In genomic region chr2:166757969-166758368, GRCm38 (mm10) we compare ENCODE assay signal across 29 mouse cellular contexts. TPM values are rescaled to one million over a fixed set of nuclear protein-coding genes. Genes with fewer than 3 reads are reported as not detected.
DNase-seq lines count a peak whose midpoint lies in the region; ATAC-seq and TF ChIP-seq lines count a peak whose summit lies in the region.
"Had no signal": no experiment of that assay in that cellular context is flagged by ENCODE, and none has a peak within 500 bp of the region (broad histone marks: within the 10 kb centered on the region; RNA-seq: fewer than 3 reads in every experiment).

No protein-coding gene starts in this region.

- intact Hi-C loops in left cerebral cortex, postnatal 4 days (cut with DNase I) = no loop called here

- no peak overlapping the region for H3K9ac ChIP-seq in MEL (ENCODE audit: control insufficient read depth, low read depth, low read length, poor library complexity, severe bottlenecking)
- H3K9ac ChIP-seq in stomach, embryonic 16.5 days (ENCODE audit: low read length) = no peak overlapping the region
- no peak overlapping the region for H3K9ac ChIP-seq in midbrain, postnatal 0 days (replicated peaks; ENCODE audit: low read length, poor library complexity, severe bottlenecking)
- H3K9ac ChIP-seq: forebrain, embryonic 12.5 days; forebrain, embryonic 15.5 days; heart, embryonic 13.5 days; hindbrain, embryonic 12.5 days; hindbrain, embryonic 15.5 days; intestine, embryonic 15.5 days had no signal

- no peak for TF ChIP-seq POLR2A in MEL (IDR thresholded peaks at IDR 0.05; ENCODE audit: control insufficient read depth in 1 of 2, insufficient read depth in 1 of 2, low read depth in 1 of 2, low read length in 2 of 2, poor library complexity in 1 of 2)

- WGBS in stomach, embryonic 16.5 days = 19% methylated on average over 3 of the region's 3 CpGs
- WGBS in midbrain, postnatal 0 days = 49% methylated on average over 3 of the region's 3 CpGs

- TF ChIP-seq CTCF in MEL (IDR thresholded peaks at IDR 0.05 in 2 of 3, conservative IDR thresholded peaks at IDR 0.05 in 1 of 3; ENCODE audit: control insufficient read depth in 1 of 3, insufficient read depth in 1 of 3, low read depth in 2 of 3, low read length in 3 of 3, poor library complexity in 1 of 3, severe bottlenecking in 1 of 3) = no peak
- no peak for TF ChIP-seq CTCF in midbrain, postnatal 0 days (IDR thresholded peaks at IDR 0.05)

- peak; percentile 27; the same call in 1 of the 2 replicates for ATAC-seq in common myeloid progenitor, adult 5-6 weeks (replicated peaks; ENCODE audit: low read depth, poor library complexity, severe bottlenecking)
- ATAC-seq in stomach, embryonic 16.5 days (ENCODE audit: insufficient read depth, low FRiP score) = peak; percentile 40; the same call in 1 of the 2 replicates
- no peak for ATAC-seq in midbrain, postnatal 0 days (ENCODE audit: low FRiP score)
- ATAC-seq in granulocyte monocyte progenitor cell, adult 5-6 weeks (replicated peaks; ENCODE audit: poor library complexity, severe bottlenecking) = no peak
- ATAC-seq: forebrain, embryonic 15.5 days; intestine, embryonic 15.5 days had no signal

- H3K27ac ChIP-seq in MEL (ENCODE audit: control insufficient read depth, low read depth, low read length) = no peak overlapping the region
- no peak overlapping the region for H3K27ac ChIP-seq in stomach, embryonic 16.5 days (ENCODE audit: low read length)
- H3K27ac ChIP-seq in midbrain, postnatal 0 days (ENCODE audit: low read depth, low read length) = no peak overlapping the region
- H3K27ac ChIP-seq: forebrain, embryonic 12.5 days; forebrain, embryonic 15.5 days; gastrocnemius, adult 2 months; heart, adult 2 months; heart, embryonic 10.5 days; heart, embryonic 13.5 days; hindbrain, embryonic 12.5 days; hindbrain, embryonic 15.5 days; intestine, embryonic 15.5 days had no signal

- DNase-seq in CD4-positive helper T cell, adult 2 months (ENCODE audit: low read depth, low spot score) = peak; percentile 65
- DNase-seq in MEL (ENCODE audit: low read depth, low spot score) = no peak
- DNase-seq in midbrain, postnatal 0 days (ENCODE audit: low spot score) = no peak
- DNase-seq in lung, postnatal 10 days = no peak
- no peak for DNase-seq in left cerebral cortex, postnatal 4 days
- DNase-seq: adrenal gland, adult 2 months; adrenal gland, postnatal 14 days; cerebellum, adult 11 months; cerebellum, adult 2 months; cerebellum, adult 9-11 months; cerebellum, postnatal 25 days; embryo, embryonic 11 days; gastrocnemius, adult 2 months; gastrocnemius, postnatal 14 days; heart, adult 2 months; heart, postnatal 14 days; heart, postnatal 4 days; kidney, adult 11 months had no signal

- H3K4me2 ChIP-seq in stomach, embryonic 16.5 days (ENCODE audit: low read depth, low read length) = no peak overlapping the region
- H3K4me2 ChIP-seq in midbrain, postnatal 0 days (ENCODE audit: low read depth, low read length, poor library complexity, severe bottlenecking) = no peak overlapping the region
- H3K4me2 ChIP-seq: forebrain, embryonic 12.5 days; forebrain, embryonic 15.5 days; heart, embryonic 13.5 days; hindbrain, embryonic 12.5 days; hindbrain, embryonic 15.5 days; intestine, embryonic 15.5 days had no signal

- no peak for TF ChIP-seq RAD21 in MEL (IDR thresholded peaks at IDR 0.05; ENCODE audit: low read depth, low read length)

- peaks cover 0 to 8% of the 10 kb centered on the region in 2 experiments; a peak in 2 of 4 replicates for H3K36me3 ChIP-seq in MEL (ENCODE audit: control insufficient read depth in 1 of 2, insufficient read depth in 2 of 2, low read length in 2 of 2)
- no peaks in the 10 kb centered on the region for H3K36me3 ChIP-seq in stomach, embryonic 16.5 days (ENCODE audit: control insufficient read depth, insufficient read depth, low read length)
- H3K36me3 ChIP-seq in midbrain, postnatal 0 days (ENCODE audit: insufficient read depth, low read length) = no peaks in the 10 kb centered on the region
- H3K36me3 ChIP-seq: forebrain, embryonic 12.5 days; forebrain, embryonic 15.5 days; heart, embryonic 10.5 days; heart, embryonic 13.5 days; hindbrain, embryonic 12.5 days; hindbrain, embryonic 15.5 days; intestine, embryonic 15.5 days had no signal

- no peaks in the 10 kb centered on the region for H3K9me3 ChIP-seq in MEL (replicated peaks; ENCODE audit: insufficient read depth, low read length)
- no peaks in the 10 kb centered on the region for H3K9me3 ChIP-seq in stomach, embryonic 16.5 days (replicated peaks; ENCODE audit: control insufficient read depth, low read length)
- no peaks in the 10 kb centered on the region for H3K9me3 ChIP-seq in midbrain, postnatal 0 days (ENCODE audit: low read length)
- H3K9me3 ChIP-seq: forebrain, embryonic 12.5 days; forebrain, embryonic 15.5 days; heart, embryonic 10.5 days; heart, embryonic 13.5 days; hindbrain, embryonic 12.5 days; hindbrain, embryonic 15.5 days; intestine, embryonic 15.5 days had no signal

- H3K4me1 ChIP-seq in MEL (ENCODE audit: control insufficient read depth in 1 of 2, insufficient read depth in 2 of 2, low read length in 2 of 2) = peaks cover 0 to 17% of the 10 kb centered on the region in 2 experiments; a peak in 2 of 4 replicates
- H3K4me1 ChIP-seq in stomach, embryonic 16.5 days (ENCODE audit: control insufficient read depth, insufficient read depth, low read length) = no peaks in the 10 kb centered on the region; the same call in 1 of the 2 replicates
- no peaks in the 10 kb centered on the region for H3K4me1 ChIP-seq in midbrain, postnatal 0 days (ENCODE audit: insufficient read depth, low read length)
- H3K4me1 ChIP-seq: forebrain, embryonic 12.5 days; forebrain, embryonic 15.5 days; heart, embryonic 13.5 days; hindbrain, embryonic 12.5 days; hindbrain, embryonic 15.5 days; intestine, embryonic 15.5 days had no signal

- H3K27me3 ChIP-seq in MEL (ENCODE audit: control insufficient read depth in 1 of 2, insufficient read depth in 2 of 2, low read length in 2 of 2) = no peaks in the 10 kb centered on the region
- H3K27me3 ChIP-seq in stomach, embryonic 16.5 days (ENCODE audit: control insufficient read depth, insufficient read depth, low read length) = no peaks in the 10 kb centered on the region
- no peaks in the 10 kb centered on the region for H3K27me3 ChIP-seq in midbrain, postnatal 0 days (ENCODE audit: insufficient read depth, low read length)
- H3K27me3 ChIP-seq: forebrain, embryonic 12.5 days; forebrain, embryonic 15.5 days; hindbrain, embryonic 12.5 days; hindbrain, embryonic 15.5 days; intestine, embryonic 15.5 days had no signal

- H3K4me3 ChIP-seq in MEL (ENCODE audit: control insufficient read depth in 1 of 2, insufficient read depth in 1 of 2, low read depth in 2 of 2, low read length in 2 of 2) = no peak overlapping the region
- no peak overlapping the region for H3K4me3 ChIP-seq in stomach, embryonic 16.5 days (replicated peaks; ENCODE audit: low read length)
- H3K4me3 ChIP-seq in midbrain, postnatal 0 days (ENCODE audit: low read depth, low read length) = no peak overlapping the region
- H3K4me3 ChIP-seq: erythroblast, embryonic 14.5 days; forebrain, embryonic 12.5 days; forebrain, embryonic 15.5 days; gastrocnemius, adult 2 months; heart, adult 2 months; heart, embryonic 10.5 days; heart, embryonic 13.5 days; hindbrain, embryonic 12.5 days; hindbrain, embryonic 15.5 days; intestine, embryonic 15.5 days had no signal

- H3K79me2 ChIP-seq in MEL (ENCODE audit: control insufficient read depth, insufficient read depth, low read length, poor library complexity) = no peaks in the 10 kb centered on the region

- no peak for TF ChIP-seq EP300 in MEL (IDR thresholded peaks at IDR 0.05; ENCODE audit: low read depth in 1 of 2, low read length in 2 of 2)

TF ChIP-seq in MEL, 35 proteins besides CTCF, POLR2A, EP300 and RAD21 (continues in another document):
- TF ChIP-seq POLR2AphosphoS5 (IDR thresholded peaks at IDR 0.05; ENCODE audit: borderline replicate concordance, low read depth, low read length) = no peak

RNA-seq across cellular contexts. Expression of gene Trp53rkb, which starts 34.4 kb away (rescaled TPM):
- total RNA-seq in MEL (2012; rRNA removed) = 7.6 and 8.9 TPM in 2 replicates
- 1 to 10 TPM in 1 of 2 experiments, not detected in 1; 6.8 TPM for polyA plus RNA-seq in MEL (2012; ENCODE audit: insufficient read depth in 1 of 2, insufficient read length in 2 of 2, low read depth in 1 of 2, low replicate concordance in 2 of 2, missing spikeins in 1 of 2)
- 0.50 and 1.6 TPM in 2 replicates for total RNA-seq in common myeloid progenitor, adult 5-6 weeks (2017)
- 4.8 and 5.3 TPM in 2 replicates for polyA plus RNA-seq in stomach, embryonic 16.5 days (2015; fragmentation: Nextera tagmentation; extraction: Ambion mirVana)
- total RNA-seq in midbrain, postnatal 0 days (2014; rRNA removed) = 16.8 and 17.2 TPM in 2 replicates
- 7.5 and 8.5 TPM in 2 replicates for polyA plus RNA-seq in midbrain, postnatal 0 days (2015; fragmentation: Nextera tagmentation; extraction: Ambion mirVana)
- 2.1 and 4.5 TPM in 2 replicates for total RNA-seq in granulocyte monocyte progenitor cell, adult 5-6 weeks (2014; fragmentation: Nextera tagmentation)
- total RNA-seq in granulocyte monocyte progenitor cell, adult 5-6 weeks (2017) = 2.2 and 5.3 TPM in 2 replicates
- total RNA-seq in left cerebral cortex, postnatal 4 days (2021) = 10 to 100 TPM in 1 of 2 experiments, 1 to 10 TPM in 1; 7.7 to 12.1 TPM

RNA-seq across cellular contexts. Expression of gene Prex1, which starts 44.3 kb away (rescaled TPM):
- 8.0 and 8.5 TPM in 2 replicates for total RNA-seq in MEL (2012; rRNA removed)
- polyA plus RNA-seq in MEL (2012; ENCODE audit: insufficient read depth in 1 of 2, insufficient read length in 2 of 2, low read depth in 1 of 2, low replicate concordance in 2 of 2, missing spikeins in 1 of 2) = 10 to 100 TPM; 15.8 to 33.1 TPM
- total RNA-seq in common myeloid progenitor, adult 5-6 weeks (2017) = 18.5 and 26.2 TPM in 2 replicates
- polyA plus RNA-seq in stomach, embryonic 16.5 days (2015; fragmentation: Nextera tagmentation; extraction: Ambion mirVana) = 10.8 and 11.0 TPM in 2 replicates
- total RNA-seq in midbrain, postnatal 0 days (2014; rRNA removed) = 37.1 and 53.8 TPM in 2 replicates
- 17.4 and 18.0 TPM in 2 replicates for polyA plus RNA-seq in midbrain, postnatal 0 days (2015; fragmentation: Nextera tagmentation; extraction: Ambion mirVana)
- total RNA-seq in granulocyte monocyte progenitor cell, adult 5-6 weeks (2014; fragmentation: Nextera tagmentation) = 29.4 and 39.0 TPM in 2 replicates
- 13.4 and 15.6 TPM in 2 replicates for total RNA-seq in granulocyte monocyte progenitor cell, adult 5-6 weeks (2017)
- total RNA-seq in left cerebral cortex, postnatal 4 days (2021) = 10 to 100 TPM; 56.7 to 56.9 TPM

RNA-seq across cellular contexts. Expression of gene Arfgef2, which starts 47.4 kb away (rescaled TPM):
- total RNA-seq in MEL (2012; rRNA removed) = 18.3 and 19.1 TPM in 2 replicates
- polyA plus RNA-seq in MEL (2012; ENCODE audit: insufficient read depth in 1 of 2, insufficient read length in 2 of 2, low read depth in 1 of 2, low replicate concordance in 2 of 2, missing spikeins in 1 of 2) = 10 to 100 TPM; 24.5 to 27.4 TPM
- total RNA-seq in common myeloid progenitor, adult 5-6 weeks (2017) = 21.3 and 31.1 TPM in 2 replicates
- 6.1 and 6.5 TPM in 2 replicates for polyA plus RNA-seq in stomach, embryonic 16.5 days (2015; fragmentation: Nextera tagmentation; extraction: Ambion mirVana)
- total RNA-seq in midbrain, postnatal 0 days (2014; rRNA removed) = 26.3 and 27.8 TPM in 2 replicates
- polyA plus RNA-seq in midbrain, postnatal 0 days (2015; fragmentation: Nextera tagmentation; extraction: Ambion mirVana) = 3.1 and 3.4 TPM in 2 replicates
- total RNA-seq in granulocyte monocyte progenitor cell, adult 5-6 weeks (2014; fragmentation: Nextera tagmentation) = 14.2 and 20.5 TPM in 2 replicates
- total RNA-seq in granulocyte monocyte progenitor cell, adult 5-6 weeks (2017) = 15.3 and 24.7 TPM in 2 replicates
- total RNA-seq in left cerebral cortex, postnatal 4 days (2021) = 10 to 100 TPM; 34.4 to 35.3 TPM

Comparison
In these comparisons a context has a peak if more than half of its experiments do, and no peak if none do; other contexts are left out.
1. ATAC-seq: peak in common myeloid progenitor, adult 5-6 weeks (single experiment) and stomach, embryonic 16.5 days (single experiment); none in midbrain, postnatal 0 days (single experiment) and granulocyte monocyte progenitor cell, adult 5-6 weeks (single experiment).